Mouse (Mus musculus) stomach, postnatal 0 days (tissue): ENCODE measurements around the gene Phlda2.

Experiments
- CTCF ChIP-seq: IDR thresholded peaks from 2 replicates; pipeline ENCODE4 v1.5.1; 2016; ENCODE audit warnings: antibody characterized with exemption, low read depth, mild to moderate bottlenecking, moderate library complexity
- EP300 ChIP-seq: optimal IDR thresholded peaks from 2 replicates; pipeline ENCODE3; 2016; ENCODE audit warnings: antibody characterized with exemption

DNA sequence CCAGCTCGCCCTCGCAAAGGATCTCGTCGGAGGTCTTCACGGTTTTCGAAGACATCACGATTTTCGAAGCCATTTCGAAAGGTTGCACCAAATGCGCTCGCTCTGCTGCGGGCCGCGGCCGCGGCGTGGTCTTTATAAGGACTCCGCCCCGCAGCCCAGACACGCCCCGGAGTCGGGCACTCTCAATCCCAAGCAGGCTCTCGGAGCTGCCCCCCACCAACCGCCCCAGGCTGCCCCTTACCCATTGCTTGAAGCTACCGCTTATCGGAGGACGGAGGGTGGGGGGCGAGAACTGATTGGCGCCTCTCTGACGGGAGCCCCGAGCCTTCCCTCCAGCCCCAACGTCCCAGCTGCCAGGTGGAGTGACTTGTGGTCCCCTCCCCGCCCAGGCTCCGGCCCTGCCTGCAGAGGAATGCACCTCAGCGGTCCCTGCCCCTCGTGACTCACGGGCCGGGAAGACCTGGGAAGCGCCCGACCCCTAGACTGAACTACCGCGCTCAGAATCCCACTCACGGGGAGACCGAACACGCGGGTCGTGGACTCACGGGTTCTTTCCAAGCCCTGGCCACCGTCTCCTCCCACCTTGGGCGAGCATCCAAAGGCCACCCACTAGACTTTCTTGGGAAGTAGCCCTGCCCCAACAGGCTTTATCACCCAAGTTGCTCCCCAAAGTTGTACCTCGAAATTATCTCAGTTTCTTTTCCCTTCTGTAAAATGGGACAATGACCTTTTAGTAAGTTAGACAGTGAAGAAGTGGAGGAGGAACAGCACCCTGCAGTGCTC lies at the start of gene Phlda2:
- TF ChIP-seq EP300 (no peak), CTCF (no peak)
